Mouse (Mus musculus) stomach, postnatal 0 days (tissue): ENCODE measurements around the gene Tab1. TPM values are rescaled to one million over a fixed set of nuclear protein-coding genes. Genes with fewer than 3 reads are reported as not detected.

Experiments used
- ATAC-seq: fragments of 200-750 bp; cut with Nextera tagmentation; 2 replicates; pipeline ENCODE4 v1.8.0; 2017; ENCODE audit not compliant: low FRiP score, low TSS enrichment
- DNase-seq: peaks from one replicate; pipeline ENCODE4 v3.0.0-alpha.2; 2016; ENCODE audit warnings: low spot score
- H3K27ac ChIP-seq: fragments of 300-500 bp; sonication (generic); replicated peaks from 2 replicates; pipeline ENCODE4 v1.5.1; 2014; ENCODE audit warnings: mild to moderate bottlenecking, control low read depth
- H3K27me3 ChIP-seq: fragments of 300-500 bp; sonication (generic); 2 replicates; pipeline ENCODE4 v1.6.1; 2014; ENCODE audit warnings: low read length; ENCODE audit not compliant: control insufficient read depth, insufficient read depth
- H3K36me3 ChIP-seq: fragments of 300-500 bp; sonication (generic); 2 replicates; pipeline ENCODE4 v1.6.1; 2014; ENCODE audit warnings: low read length, mixed read lengths; ENCODE audit not compliant: control insufficient read depth, insufficient read depth
- H3K4me1 ChIP-seq: fragments of 300-500 bp; sonication (generic); replicated peaks from 2 replicates; pipeline ENCODE4 v1.6.1; 2014; ENCODE audit warnings: antibody characterized with exemption; ENCODE audit not compliant: control insufficient read depth, insufficient read depth
- H3K4me2 ChIP-seq: fragments of 300-500 bp; sonication (generic); replicated peaks from 2 replicates; pipeline ENCODE4 v1.6.1; 2014; ENCODE audit warnings: low read depth, mild to moderate bottlenecking, control low read depth, moderate library complexity
- H3K4me3 ChIP-seq: fragments of 300-500 bp; sonication (generic); 2 replicates; pipeline ENCODE4 v1.5.1; 2014; ENCODE audit warnings: low read depth, low read length, control low read depth
- H3K9ac ChIP-seq: fragments of 300-500 bp; sonication (generic); 2 replicates; pipeline ENCODE4 v1.6.1; 2014; ENCODE audit warnings: mild to moderate bottlenecking, low read length, control low read depth, mixed read lengths
- H3K9me3 ChIP-seq: fragments of 300-500 bp; sonication (generic); 2 replicates; pipeline ENCODE4 v1.6.1; 2016; ENCODE audit warnings: low read length; ENCODE audit not compliant: control insufficient read depth
- CTCF ChIP-seq: IDR thresholded peaks from 2 replicates; pipeline ENCODE4 v1.5.1; 2016; ENCODE audit warnings: antibody characterized with exemption, low read depth, mild to moderate bottlenecking, moderate library complexity
- EP300 ChIP-seq: optimal IDR thresholded peaks from 2 replicates; pipeline ENCODE3; 2016; ENCODE audit warnings: antibody characterized with exemption
- WGBS: fragments of 180-500 bp; shearing (Covaris S2); extraction: QIAGEN DNeasy Blood & Tissue Kit; methylation state at CpG from one replicate; pipeline ENCODE4 v1.1.7; 2014; 5-methylcytosine and 5-hydroxymethylcytosine counted together
- polyA plus RNA-seq: library from polyadenylated mRNA; unstranded; fragments of >200 nt; fragmentation: Nextera tagmentation; extraction: Ambion mirVana; gene quantifications from 2 replicates; pipeline ENCODE4 v1.2.1, GENCODE M21; 2015

The Tab1 gene
- polyA plus RNA-seq, 1 experiment from 2014 or later, result 16.3 TPM

DNA sequence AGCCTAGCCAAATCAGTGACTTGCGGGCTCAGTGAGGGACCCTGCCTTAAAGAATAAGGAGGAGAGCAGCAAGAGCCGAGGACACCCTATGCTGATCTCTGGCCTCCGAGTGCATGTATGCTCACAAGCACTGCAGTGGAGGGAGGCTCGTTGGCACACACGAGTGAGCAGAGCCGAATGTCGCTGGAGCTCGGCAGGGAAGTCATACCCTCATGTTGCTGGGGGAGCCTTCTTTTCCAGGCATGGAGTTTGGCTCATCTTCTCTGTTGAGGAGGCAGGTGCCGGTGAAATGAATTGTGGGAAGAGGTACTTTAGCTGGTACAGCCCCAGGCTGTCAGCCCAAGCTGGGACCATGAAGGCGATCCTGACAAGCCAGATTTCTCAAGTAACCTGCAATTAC lies 36.5 kb upstream of the Tab1 start:
- peaks cover 11% of the 10 kb centered on the region; the same call in 1 of the 2 replicates for H3K4me1 ChIP-seq
- TF ChIP-seq CTCF, result no peak
- no peak for TF ChIP-seq EP300
- no peak overlapping the region for H3K9ac ChIP-seq
- H3K9me3 ChIP-seq, result no peaks in the 10 kb centered on the region
- no peak overlapping the region for H3K4me2 ChIP-seq
- H3K27ac ChIP-seq, result peak overlapping the region; percentile 88
- no peak overlapping the region for H3K4me3 ChIP-seq
- 72% methylated on average over 10 of the region's 10 CpGs for WGBS
- no peaks in the 10 kb centered on the region for H3K27me3 ChIP-seq
- H3K36me3 ChIP-seq, result no peaks in the 10 kb centered on the region
- no peak for ATAC-seq
- DNase-seq, result no peak

GRCm38 (mm10) chr15:80096946-80097881 lies 35.7 kb upstream of the Tab1 start:
- WGBS, result 17% methylated on average over 16 of the region's 20 CpGs
- DNase-seq (peak; percentile 87), ATAC-seq (peak; percentile 41)
- H3K9ac ChIP-seq, result 0 out of 2 replicates have a peak overlapping the region, but pooled peaks have one; percentile 28
- TF ChIP-seq CTCF, result no peak
- no peak for TF ChIP-seq EP300
- H3K36me3 ChIP-seq, result no peaks in the 10 kb centered on the region
- no peak overlapping the region; the same call in 1 of the 2 replicates for H3K4me2 ChIP-seq
- no peak overlapping the region for H3K4me3 ChIP-seq
- peaks cover 11% of the 10 kb centered on the region; the same call in 1 of the 2 replicates for H3K4me1 ChIP-seq
- H3K9me3 ChIP-seq, result no peaks in the 10 kb centered on the region
- H3K27ac ChIP-seq, result peak overlapping the region; percentile 88
- H3K27me3 ChIP-seq, result no peaks in the 10 kb centered on the region

GRCm38 (mm10) chr15:80097999-80098461 lies 34.9 kb upstream of the Tab1 start:
- no peak for ATAC-seq

DNA sequence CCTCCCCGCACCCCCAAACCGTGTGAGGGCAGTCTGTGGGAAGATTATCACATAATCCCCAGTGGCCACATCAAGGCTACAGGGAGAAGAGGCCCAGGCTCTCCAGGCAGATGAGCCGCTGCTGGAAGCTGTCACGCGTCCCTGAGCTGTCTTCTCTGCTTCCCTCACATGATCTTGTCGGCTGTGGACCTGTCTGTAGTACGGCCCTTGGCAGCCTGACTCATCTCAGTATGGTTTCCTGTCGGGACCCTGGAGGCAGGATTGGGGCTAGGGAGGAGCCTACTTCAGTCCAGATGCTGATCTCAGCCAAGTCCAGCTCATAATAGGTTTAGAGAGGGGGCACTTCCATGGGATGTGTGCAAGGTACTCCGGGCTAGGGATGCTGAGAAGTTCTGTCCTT lies 34.1 kb upstream of the Tab1 start:
- Histone ChIP-seq H3K4me3 (no peak overlapping the region), H3K27me3 (no peaks in the 10 kb centered on the region), H3K4me1 (peaks cover 11% of the 10 kb centered on the region; the same call in 1 of the 2 replicates), H3K36me3 (no peaks in the 10 kb centered on the region), H3K27ac (no peak overlapping the region), H3K9me3 (no peaks in the 10 kb centered on the region), H3K9ac (no peak overlapping the region), H3K4me2 (no peak overlapping the region)
- TF ChIP-seq EP300 (no peak), CTCF (no peak)
- 43% methylated on average over 9 of the region's 9 CpGs for WGBS
- DNase-seq (no peak), ATAC-seq (no peak)

More at GRCm38 (mm10) chr15:80097999-80098461, 34.9 kb upstream of the Tab1 start:
- H3K27me3 ChIP-seq, result no peaks in the 10 kb centered on the region
- H3K4me3 ChIP-seq, result no peak overlapping the region
- 44% methylated on average over 8 of the region's 8 CpGs for WGBS
- no peak overlapping the region for H3K4me2 ChIP-seq
- DNase-seq, result no peak
- H3K27ac ChIP-seq, result no peak overlapping the region
- no peaks in the 10 kb centered on the region for H3K9me3 ChIP-seq
- peaks cover 11% of the 10 kb centered on the region; the same call in 1 of the 2 replicates for H3K4me1 ChIP-seq
- H3K36me3 ChIP-seq, result no peaks in the 10 kb centered on the region
- no peak for TF ChIP-seq CTCF
- TF ChIP-seq EP300, result no peak
- H3K9ac ChIP-seq, result no peak overlapping the region

- Histone ChIP-seq H3K27ac (no peak overlapping the region), H3K9me3 (no peaks in the 10 kb centered on the region), H3K4me2 (no peak overlapping the region), H3K4me3 (no peak overlapping the region), H3K4me1 (peaks cover 11% of the 10 kb centered on the region; the same call in 1 of the 2 replicates), H3K36me3 (no peaks in the 10 kb centered on the region), H3K9ac (no peak overlapping the region), H3K27me3 (no peaks in the 10 kb centered on the region)
- WGBS, result 75% methylated on average over 3 of the region's 3 CpGs
- TF ChIP-seq EP300 (no peak), CTCF (no peak)
- DNase-seq, result no peak
- no peak for ATAC-seq
Observed at GRCm38 (mm10) chr15:80099477-80099876, 33.5 kb upstream of the Tab1 start.

DNA sequence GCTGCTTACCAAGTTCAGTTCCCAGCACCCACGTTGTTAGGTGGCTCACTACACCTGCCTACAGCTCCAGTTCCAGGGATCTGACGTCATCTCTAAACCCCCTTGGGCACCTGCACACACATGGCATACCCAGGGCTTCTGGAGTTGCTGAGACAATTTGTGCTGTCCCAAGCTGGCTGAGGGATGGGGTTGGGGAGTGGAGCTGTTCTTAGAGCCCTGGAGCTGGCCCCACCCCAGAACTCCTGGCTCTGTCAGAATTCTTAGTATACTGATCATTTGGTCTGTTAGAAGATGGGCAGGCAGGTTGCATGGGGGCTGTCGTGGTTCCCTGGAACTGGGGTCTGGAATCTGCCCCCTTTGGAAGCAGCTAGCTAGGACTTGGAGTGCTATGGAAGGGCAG lies 32.7 kb upstream of the Tab1 start:
- H3K27ac ChIP-seq, result no peak overlapping the region
- DNase-seq (no peak), ATAC-seq (no peak)
- H3K9ac ChIP-seq, result no peak overlapping the region
- no peaks in the 10 kb centered on the region for H3K27me3 ChIP-seq
- H3K4me3 ChIP-seq, result no peak overlapping the region
- 79% methylated on average over 3 of the region's 3 CpGs for WGBS
- H3K36me3 ChIP-seq, result no peaks in the 10 kb centered on the region
- TF ChIP-seq EP300, result no peak
- TF ChIP-seq CTCF, result no peak
- H3K4me1 ChIP-seq, result peaks cover 11% of the 10 kb centered on the region; the same call in 1 of the 2 replicates
- no peaks in the 10 kb centered on the region for H3K9me3 ChIP-seq
- no peak overlapping the region for H3K4me2 ChIP-seq
